Mouse (Mus musculus): Measurements from ENCODE around the gene Tmem8. TPM values are rescaled to one million over a fixed set of nuclear protein-coding genes. Genes with fewer than 3 reads are reported as not detected.
"Not testable (repeated sequence)": the region's sequence is repeated elsewhere in the genome, so short reads cannot be mapped to it uniquely, and the experiment has no call there.

Gene Tmem8
- polyA plus RNA-seq, 1 experiment from 2014 or later, result 2.2 TPM

- DNase-seq (ENCODE audit: low spot score), result no peak
Measured at GRCm38 (mm10) chr17:26111024-26111423, 2.1 kb upstream of the Tmem8 start.

- no peak for DNase-seq (ENCODE audit: low spot score)
Measured at GRCm38 (mm10) chr17:26111722-26112121, 1.4 kb upstream of the Tmem8 start.

- no peak for DNase-seq (ENCODE audit: low spot score)
Measured at GRCm38 (mm10) chr17:26112751-26113150, 348 bp upstream of the Tmem8 start.

- DNase-seq (ENCODE audit: low spot score), result no peak
Measured at GRCm38 (mm10) chr17:26114061-26114460, 962 bp downstream of the Tmem8 start.

GRCm38 (mm10) chr17:26114461-26114860, 1.4 kb downstream of the Tmem8 start:
- not testable (repeated sequence) for DNase-seq (ENCODE audit: low spot score)

- DNase-seq (ENCODE audit: low spot score), result no peak
Measured at GRCm38 (mm10) chr17:26115205-26115898, 2.3 kb downstream of the Tmem8 start.

- no peak for DNase-seq (ENCODE audit: low spot score)
Measured at GRCm38 (mm10) chr17:26115956-26116487, 2.9 kb downstream of the Tmem8 start.

- no peak for DNase-seq (ENCODE audit: low spot score)
Measured at GRCm38 (mm10) chr17:26116503-26117258, 3.6 kb downstream of the Tmem8 start.

GRCm38 (mm10) chr17:26119766-26120710, 6.9 kb downstream of the Tmem8 start:
- peak; percentile 80 for DNase-seq (ENCODE audit: low spot score)

GRCm38 (mm10) chr17:26122431-26123140, 9.5 kb downstream of the Tmem8 start:
- DNase-seq (ENCODE audit: low spot score), result no peak

GRCm38 (mm10) chr17:26123267-26123684, 10.2 kb downstream of the Tmem8 start, which contains the start of gene Mrpl28:
TSS of gene Mrpl28 (plus strand) at chr17:26123500.
- DNase-seq (ENCODE audit: low spot score), result peak; percentile 96

- no peak for DNase-seq (ENCODE audit: low spot score)
Measured at GRCm38 (mm10) chr17:26124560-26124959, 11.5 kb downstream of the Tmem8 start.

GRCm38 (mm10) chr17:26125226-26125625, 12.1 kb downstream of the Tmem8 start:
- DNase-seq (ENCODE audit: low spot score), result no peak

GRCm38 (mm10) chr17:26131062-26131732, 18.1 kb downstream of the Tmem8 start:
- DNase-seq (ENCODE audit: low spot score), result no peak

- no peak for DNase-seq (ENCODE audit: low spot score)
Measured at GRCm38 (mm10) chr17:26131856-26132853, 19.1 kb downstream of the Tmem8 start.

GRCm38 (mm10) chr17:26137106-26137750, 24.1 kb downstream of the Tmem8 start:
- DNase-seq (ENCODE audit: low spot score), result no peak

- DNase-seq (ENCODE audit: low spot score), result no peak
Measured at GRCm38 (mm10) chr17:26137751-26138130, 24.6 kb downstream of the Tmem8 start.

- peak; percentile 98 for DNase-seq (ENCODE audit: low spot score)
Measured at GRCm38 (mm10) chr17:26138239-26138836, 25.2 kb downstream of the Tmem8 start, which contains the start of gene Axin1. TSS of gene Axin1 (plus strand) at chr17:26138688.

Measured in thymus, postnatal 0 days (tissue).